Mouse (Mus musculus) left cerebral cortex, adult 8-10 months (tissue): ENCODE data around the gene Camta1. TPM values are rescaled to one million over a fixed set of nuclear protein-coding genes. Genes with fewer than 3 reads are reported as not detected.
A peak's percentile ranks its signal among the peaks of the same experiment; 100 is the strongest.

Experiments
- DNase-seq, 2 experiments: peaks; one replicate each; pipeline ENCODE4 v3.0.0; 2022; ENCODE audit warnings: low spot score in 2 of 2
- total RNA-seq, 4 experiments: library from RNA; stranded (reverse); gene quantifications; 2 replicates each; pipeline ENCODE4 v1.2.4; 2022

Gene Camta1
- 100 to 1,000 TPM; 236 to 263 (median 255) TPM for total RNA-seq

DNA sequence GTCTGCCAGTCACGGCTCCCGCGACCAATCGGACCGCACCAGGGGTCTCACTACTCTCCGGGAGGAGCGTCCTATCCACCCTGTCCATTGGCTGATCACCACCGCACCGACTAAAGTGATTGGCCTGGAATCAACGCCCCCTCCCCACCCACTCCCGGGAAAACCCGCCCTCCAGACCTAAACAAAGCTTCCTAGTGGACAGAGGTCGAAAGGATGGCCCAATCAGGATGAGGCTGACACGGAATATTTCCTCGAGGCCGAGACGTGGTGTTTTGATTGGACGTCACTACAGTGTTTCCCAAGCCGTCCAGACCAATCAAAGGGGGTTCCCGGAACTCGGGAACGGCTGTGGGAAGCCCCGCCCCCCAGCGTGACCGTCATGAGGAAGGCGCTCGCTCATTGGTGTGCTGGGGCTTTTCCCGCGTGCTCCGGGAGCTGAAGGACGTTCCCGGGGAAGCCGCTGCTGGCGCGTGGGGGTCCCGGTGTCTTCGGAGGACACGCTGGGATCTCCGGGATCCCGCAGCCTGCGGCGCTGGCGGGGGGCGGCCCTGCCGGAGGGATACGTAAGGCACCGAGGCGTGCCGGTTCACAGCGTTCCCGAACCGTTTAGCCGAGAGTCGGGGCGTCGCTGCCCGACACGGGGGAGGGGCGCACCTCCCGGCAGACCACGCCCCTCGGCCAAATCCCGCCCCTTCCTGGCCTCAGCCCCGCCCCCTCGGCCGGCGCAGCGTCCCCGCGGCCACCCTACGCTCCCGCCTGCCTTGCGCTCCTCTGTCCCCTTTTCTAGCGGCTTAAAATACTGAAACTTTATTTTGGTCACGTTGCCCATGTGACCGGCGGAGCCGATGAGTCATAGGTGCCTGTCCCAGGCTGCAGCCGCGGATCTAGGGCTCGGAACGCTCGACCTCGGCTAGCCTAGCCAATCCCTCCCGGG lies at the start of gene Camta1:
Gene Camta1 (minus strand): TSS at position 71 of the 934 bp plus-strand sequence.
- peak; percentile 99 to 100 for DNase-seq

DNA sequence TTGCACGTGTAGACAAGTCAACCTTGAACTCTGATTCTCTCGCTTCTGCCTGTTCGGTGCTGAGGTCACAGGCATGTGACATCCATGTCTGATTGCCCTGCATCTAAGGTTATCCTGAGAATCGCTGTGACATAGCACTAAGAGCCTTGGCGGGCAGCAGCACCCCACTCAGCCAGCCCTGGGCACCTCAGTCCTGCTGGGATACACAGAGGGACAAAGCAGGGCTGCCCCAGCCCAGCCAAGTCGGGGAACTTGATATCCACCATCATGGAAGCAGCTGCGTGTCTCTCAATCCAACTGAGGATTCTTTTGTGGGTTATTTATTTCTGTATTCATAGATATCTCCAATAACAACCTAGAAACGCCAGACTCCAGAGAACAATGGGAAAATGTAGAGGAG lies 47.1 kb upstream of the Camta1 start:
- no peak for DNase-seq

DNA sequence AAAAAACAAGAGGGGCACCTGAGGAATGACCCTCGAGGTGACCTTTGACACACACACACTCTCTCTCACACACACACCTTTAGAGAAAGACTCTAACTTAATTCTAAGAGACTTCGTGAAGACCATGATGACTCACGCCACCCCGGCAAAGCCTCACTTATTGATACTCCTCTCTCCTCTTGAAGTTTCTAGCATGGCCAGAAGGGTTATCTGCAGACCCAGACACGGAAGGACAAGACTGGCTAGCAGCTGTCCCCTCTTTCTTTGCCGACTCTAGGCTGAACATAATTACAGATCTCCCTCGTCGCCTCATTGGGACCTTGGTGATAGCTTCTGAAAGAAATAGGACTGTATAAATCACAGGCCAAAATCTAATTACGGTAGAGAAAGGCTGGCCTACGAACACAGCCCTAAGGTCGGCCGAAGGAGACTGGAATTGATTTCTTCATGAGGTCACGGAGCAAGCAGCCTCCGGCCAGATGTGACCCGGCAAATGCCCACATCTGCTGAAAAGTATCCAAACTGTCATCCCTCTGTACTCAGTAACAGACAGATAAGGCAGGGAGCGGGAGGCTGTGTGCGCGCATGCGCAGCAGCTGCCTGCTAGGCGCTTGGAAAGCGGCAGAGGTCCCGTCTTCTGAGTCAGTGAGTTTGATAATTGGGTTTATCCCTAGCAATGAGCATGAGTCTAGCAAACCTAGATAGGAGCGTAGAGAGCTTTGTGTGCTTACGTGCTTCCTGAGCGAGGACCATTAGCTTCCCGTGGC lies 46.1 kb upstream of the Camta1 start:
- DNase-seq: no peak

DNA sequence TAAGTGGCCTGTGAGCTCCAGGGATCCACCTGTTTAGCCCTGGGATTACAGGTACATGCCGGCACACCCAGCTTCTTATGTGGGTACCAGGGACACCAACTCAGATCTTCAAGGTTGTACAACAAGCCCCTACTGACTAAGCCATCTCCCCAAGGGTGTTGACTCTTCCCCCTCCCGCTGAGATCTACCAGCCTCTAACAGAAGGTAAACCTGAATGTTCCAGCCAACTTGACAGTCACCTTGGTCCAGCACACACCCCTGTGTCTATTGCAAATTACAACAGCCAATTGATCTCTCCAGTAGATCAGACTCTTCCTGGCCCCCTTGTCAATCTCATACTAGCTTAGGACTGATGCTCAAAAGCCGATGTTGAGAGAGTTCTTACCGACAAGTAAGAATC lies 43.9 kb upstream of the Camta1 start:
- DNase-seq: no peak

DNA sequence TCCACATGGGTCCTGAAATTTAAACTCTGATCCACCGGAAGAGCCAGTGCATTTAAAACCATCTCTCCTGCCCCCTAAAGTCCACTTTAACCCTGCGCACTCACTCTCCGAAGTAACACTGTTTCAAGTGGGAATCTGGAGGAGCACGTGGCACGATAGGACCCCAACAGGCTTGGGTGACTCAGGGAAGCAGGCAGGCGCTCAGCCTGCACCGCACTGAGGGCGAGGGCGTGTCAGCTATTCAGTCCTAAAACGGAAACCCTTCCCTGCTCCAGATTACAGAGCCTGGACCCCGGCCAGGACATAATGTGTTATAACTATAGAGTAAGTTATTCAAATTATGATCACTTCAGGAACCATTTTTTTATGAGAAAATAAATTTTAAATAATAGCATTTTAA lies 42.4 kb upstream of the Camta1 start:
- DNase-seq: no peak

DNA sequence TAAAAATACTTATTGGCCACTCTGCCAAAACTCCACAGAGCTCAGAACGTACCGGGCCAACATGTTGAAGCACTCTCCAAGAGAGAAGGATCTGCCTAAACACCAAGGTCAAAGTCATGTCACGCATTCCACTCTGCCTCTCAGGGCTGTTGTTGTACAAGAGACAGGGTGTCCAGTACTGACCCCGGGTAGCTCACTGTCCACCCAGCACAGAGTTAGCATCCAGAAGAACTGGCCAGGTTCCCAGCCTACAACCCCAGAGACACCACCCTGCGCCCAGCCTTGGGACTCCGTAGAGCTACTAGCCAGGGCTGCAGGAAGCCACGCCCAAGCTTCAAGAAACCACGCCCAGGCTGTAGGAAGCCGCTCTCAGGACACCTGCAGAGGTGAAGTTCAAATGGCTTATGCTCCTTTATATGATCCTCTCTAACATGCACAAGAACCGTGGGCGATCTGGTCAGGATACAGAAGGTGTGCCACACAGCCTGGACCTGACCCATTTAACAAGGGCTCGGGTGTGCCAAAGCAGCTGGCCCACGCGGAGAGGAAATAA lies 41.1 kb upstream of the Camta1 start:
- no peak for DNase-seq

DNA sequence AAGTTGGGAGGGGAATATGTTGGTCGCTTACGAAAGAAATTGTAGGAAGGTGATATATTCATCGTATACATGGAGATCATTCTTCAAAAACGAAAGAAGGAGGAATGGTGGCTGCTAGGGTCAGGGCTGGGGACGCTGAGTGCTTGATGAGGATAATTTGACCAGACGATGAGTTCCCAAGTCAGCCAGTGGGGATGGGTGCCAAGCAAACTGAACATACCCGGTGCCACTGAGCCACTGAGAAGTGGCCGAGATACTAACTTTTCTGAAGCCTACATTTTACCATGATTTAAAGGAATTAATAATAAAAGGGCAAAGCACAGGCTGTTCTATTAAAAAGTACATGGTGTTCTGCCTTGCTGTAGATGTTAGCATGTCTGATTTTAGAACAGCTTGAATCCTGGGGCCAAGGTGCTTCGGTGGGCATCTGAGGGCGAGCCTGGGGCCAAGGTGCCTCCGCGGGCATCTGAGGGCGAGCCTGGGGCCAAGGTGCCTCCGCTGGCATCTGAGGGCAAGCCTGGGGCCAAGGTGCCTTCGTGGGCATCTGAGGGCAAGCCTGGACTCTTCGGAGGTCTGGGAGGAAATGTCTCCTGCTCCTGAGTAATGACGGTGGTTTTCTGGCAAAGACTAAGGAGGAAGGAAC lies 40.5 kb upstream of the Camta1 start:
- DNase-seq: no peak

DNA sequence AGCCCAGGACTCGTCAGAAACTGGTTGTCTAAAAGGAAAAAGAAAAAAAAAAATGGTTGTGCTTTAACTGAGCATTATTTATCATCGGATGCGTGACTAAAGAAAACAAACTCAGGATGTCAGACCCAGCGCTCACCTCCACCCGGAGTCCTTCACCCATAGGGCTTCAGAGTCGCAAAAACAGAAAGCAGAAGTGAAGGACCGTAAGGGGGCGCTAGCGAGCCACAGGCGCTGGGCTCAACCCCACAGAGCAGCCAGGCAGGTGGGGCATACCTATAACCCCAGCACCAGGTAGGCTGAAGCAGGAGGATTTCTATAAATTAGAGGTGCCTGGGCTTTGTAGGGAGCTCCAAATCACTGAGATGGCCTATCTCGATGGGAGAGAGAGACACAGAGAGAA lies 39.7 kb upstream of the Camta1 start:
- DNase-seq: no peak

DNA sequence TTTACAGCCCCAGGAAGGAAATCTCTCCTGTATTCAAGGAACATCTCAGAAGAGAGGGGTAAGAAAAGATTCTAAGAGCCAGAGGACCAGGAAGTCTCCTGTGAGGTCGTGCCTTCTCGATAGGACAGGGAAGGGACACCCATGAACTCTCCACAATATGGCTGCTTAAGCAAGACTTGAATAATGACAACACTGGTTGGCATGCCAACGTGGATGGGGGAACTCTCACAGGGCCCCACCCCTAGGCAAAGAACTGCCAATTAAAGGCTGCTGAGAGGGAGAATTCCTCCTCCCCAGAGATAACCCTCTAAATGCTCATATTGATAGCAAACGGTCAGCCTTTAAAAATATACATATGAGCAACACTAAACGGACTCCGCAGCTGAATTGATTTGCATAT lies 39.1 kb upstream of the Camta1 start:
- DNase-seq: no peak

DNA sequence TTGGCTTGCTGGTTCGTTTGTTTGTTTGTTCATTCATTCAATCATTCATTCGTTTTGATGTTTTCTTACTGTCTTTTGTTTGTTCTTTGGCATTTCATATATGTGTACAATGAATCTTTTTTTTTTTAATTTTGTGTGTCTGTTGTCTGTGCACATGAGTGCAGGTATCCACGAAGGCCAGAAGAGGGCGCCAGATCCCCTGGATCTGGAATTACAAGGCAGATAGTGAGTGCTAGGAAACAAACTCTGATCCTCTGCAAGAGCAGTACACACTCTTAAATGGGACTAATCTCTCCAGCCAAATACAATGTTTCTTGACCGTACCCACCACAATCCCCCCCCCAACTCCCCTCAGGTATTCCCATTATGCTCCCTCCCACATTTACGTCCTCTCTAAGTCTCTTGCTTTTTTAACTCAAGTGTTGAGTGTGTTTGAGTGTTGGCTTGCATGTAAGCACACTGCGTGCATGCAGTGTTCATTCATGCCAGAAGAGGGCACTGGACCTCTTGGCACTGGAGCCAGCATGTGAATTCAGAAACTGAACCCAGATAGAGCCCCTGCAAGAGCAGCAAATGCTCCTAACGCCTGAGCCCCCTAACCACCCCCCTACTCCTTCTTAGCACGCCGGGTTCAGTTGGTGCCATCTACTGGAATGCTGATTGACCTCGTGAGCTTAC lies 38.2 kb upstream of the Camta1 start:
- no peak for DNase-seq

DNA sequence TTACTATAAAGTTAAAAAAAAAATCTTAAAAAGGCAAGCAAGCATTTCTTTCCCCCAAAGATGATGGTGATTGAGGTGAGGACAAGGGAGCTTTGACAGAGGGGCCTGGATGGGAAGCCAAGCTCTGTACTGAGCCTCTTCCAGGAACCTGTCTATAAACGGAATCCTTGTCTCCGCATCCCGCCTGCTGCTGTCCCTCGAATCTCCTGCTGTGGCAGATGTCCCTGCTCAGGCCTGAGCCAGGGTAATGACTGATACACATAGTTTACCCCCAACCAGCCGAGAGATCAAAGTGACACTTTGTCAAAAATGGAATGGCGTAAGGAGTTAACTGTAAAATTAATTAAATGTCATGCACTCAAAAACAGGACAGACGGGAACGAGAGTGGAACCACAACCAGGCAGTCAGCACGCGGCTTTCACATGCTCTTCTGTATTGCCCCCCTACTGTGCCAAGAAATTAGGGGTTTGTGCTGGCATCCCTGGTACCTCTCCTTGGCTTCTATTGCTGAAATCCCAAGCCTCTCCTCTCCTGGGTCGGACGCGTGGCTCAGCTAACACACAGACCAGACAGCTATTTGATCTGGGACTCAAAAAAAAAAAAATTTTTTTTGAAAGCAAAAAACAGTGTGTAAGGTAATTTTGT lies 37.0 kb upstream of the Camta1 start:
- no peak for DNase-seq

DNA sequence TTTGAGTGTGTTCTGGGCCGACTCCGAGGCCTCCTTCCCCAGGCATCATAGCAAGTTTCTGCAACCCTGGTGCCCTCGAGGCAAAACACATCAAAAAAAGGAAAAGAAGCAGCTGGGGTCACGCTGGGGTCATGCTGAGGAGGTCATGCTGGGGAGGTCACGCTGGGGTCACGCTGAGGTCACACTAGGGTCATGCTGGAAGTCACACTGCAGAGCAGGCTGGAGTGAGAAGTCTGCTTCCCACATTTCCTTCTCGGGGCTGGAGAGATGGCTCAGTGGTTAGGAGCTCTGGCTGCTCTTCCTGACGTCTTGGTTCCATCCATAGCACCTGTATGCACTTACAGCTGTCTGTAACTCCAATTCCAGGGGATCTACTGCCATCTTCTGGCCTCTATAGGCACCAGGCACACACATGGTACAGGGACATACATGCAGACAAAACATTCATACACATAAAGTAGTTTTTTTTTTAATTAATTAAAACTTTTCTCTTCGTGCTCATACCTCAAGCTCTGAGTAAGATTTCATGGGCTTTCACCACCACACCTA lies 35.5 kb upstream of the Camta1 start:
- no peak for DNase-seq

DNA sequence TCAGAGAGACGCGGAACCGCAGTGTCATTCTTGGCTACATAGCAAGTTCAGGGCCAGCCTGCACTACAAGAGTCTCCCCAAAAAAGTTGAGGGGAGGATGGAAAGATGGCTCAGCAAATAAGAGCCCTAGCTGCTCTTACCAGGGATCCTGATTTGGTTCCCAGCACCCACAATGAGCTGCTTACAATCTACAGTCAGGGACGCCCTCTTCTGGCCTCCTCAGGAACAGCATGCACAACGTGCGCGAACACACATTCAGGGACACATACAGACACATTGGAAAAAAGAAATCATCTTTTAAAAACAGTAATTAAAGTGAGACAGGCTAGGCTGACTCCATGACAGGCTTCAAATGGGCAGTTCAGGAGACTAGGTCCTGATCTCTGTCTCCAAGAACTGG lies 33.9 kb upstream of the Camta1 start:
- DNase-seq: no peak

DNA sequence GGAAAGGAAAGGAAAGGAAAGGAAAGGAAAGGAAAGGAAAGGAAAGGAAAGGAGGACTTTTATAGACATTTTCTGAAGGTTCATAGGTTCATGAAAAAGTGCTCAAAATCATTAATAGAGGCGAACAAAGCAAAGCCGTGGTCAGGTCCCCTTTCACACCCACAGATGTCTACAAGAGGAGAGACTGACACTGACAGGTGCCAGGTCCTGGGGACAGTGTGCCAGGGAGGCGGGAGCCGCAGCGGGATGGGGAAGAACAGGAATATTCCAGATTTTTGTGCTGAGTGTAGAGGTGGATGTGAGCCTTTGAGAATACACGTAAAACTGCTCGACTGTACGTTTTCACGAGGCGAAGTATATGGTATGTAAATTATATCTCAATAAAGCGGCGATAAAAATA lies 33.2 kb upstream of the Camta1 start:
- DNase-seq: no peak

DNA sequence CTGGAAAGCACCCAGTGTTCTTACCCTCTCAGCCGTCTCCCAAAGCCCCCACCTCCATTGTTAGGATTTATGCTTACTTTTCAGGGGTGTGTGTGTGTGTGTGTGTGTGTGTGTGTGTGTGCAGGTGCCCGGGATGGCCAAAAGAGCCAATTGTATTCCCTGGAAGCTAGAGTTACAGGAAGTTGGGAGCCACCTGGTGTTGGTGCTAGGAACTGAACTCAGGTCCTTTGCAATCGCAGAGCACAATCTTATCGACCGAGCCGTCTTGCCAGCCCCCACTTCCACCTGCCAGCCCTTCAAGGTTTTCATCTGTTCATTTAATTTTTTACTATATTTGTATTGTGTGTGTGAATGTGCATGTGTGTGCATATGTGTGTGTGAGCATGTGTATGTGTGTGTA lies 31.6 kb upstream of the Camta1 start:
- DNase-seq: no peak

DNA sequence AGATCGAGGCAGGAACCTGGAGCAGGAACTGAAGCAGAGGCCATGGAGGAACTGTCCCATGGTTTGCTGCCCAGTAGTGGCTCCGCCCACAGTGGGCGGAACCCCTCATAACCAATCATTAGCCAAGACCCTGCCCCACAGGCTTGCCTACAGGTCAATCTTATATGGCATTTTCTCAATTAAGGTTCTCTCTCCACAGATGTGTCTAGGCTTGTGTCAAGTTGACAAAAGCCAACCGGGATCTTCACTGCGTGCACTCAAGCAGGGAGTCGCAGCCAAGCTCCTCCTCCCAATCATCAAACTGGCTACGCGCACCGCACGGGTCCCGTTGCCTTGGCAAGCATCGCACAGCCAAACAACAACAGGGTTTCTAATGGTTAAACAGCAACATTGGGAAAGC lies 19.9 kb upstream of the Camta1 start:
- no peak for DNase-seq

DNA sequence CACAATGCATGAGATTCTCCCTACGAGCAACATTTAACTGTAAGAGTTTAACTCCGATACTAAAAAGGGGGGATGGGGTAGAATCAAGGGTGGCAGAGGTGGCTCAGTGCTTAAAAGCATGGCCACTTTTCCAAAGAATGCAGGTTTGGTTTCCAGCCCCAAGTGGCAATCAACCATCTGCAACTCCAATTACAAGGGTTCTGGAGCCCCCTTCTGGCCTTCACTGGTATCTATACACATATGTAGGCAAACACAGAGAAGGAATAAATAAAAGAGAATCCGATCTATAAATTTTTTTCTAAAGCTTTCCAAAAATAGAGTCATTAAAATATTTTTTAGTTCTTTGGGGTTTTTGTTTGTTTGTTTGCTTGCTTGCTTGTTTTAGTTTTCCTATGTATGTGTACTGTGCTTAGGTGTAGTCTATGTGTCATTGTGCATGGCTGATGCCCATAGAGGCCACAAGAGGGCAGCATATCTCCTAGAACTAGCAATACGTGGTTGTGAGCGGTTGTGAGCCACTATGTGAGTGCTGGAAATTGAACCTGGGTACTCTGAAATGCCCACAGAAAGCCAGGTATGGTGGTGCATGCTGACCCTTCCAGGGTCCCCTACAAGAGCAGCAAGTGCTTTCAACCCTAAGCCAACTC lies 18.5 kb upstream of the Camta1 start:
- DNase-seq: no peak

DNA sequence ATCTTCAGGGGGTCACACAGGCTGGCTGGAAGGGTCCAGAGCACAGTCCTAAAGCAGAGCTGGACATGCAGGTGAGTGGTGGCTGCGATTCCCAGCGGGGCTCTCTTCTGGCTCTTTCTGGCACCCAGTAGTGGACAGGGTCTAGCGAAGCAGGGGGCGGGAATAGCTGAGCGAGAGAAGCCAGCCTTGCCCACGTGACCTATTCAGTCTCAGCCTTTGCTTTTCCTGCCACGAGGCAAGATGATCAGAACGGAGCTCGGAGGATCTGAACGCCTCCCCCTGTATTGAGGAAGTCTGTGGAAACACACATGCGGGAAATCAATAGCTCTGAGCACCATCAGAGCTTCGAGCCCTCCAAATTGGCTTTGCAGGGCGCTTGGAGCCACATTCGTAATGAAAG lies 14.7 kb upstream of the Camta1 start:
- no peak for DNase-seq

DNA sequence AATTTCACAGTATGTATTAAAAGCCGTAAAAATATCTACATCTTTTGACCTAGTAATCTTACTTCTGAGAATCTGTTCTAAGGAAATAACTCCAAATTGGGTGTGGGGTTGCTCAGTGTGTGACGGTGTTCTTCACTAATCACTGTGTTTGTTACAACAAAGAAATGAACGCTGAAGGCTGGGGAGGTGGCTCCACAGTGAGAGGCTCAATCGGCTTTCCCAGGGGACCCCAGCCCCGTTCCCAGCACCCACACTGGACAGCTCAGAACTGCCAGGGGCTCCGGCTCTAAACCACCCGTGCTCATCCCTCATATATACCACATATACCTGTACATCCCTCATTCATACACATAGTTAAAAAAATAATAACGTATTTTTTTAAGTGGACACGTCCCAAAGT lies 1.8 kb upstream of the Camta1 start:
- DNase-seq: no peak

DNA sequence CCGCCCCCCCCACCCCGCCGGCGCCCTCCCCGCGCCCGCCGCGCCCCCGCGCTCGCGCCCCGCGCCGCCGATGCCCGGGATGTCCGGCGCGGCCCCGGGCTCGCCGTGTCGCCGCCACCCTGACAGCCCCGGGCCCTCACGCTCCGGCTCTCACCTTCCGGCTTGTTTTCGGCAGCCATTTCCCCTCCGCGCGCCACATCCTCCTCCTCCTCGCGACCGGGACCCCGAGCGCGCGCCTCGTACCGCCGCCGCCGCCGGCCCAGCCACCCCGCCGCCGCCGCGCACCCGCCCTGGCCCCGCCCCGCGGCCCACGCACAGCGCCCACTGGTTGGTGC lies 238 bp downstream of the Camta1 start:
- DNase-seq: no peak
